Mouse (Mus musculus) G1E (cell line): ENCODE measurements around the gene Ssxa1.

Experiments
- CTCF ChIP-seq: IDR thresholded peaks from 2 replicates; pipeline ENCODE4 v1.5.1; 2012; ENCODE audit warnings: low read depth, low read length, inconsistent platforms, mixed read lengths
- GATA2 ChIP-seq: IDR thresholded peaks from 2 replicates; pipeline ENCODE4 v1.6.1; 2012; ENCODE audit warnings: low read depth, low read length, inconsistent platforms, borderline replicate concordance

GRCm38 (mm10) chrX:21115520-21115919 is at the start of gene Ssxa1:
- TF ChIP-seq GATA2, result no peak
- TF ChIP-seq CTCF, result no peak
